Mouse (Mus musculus) MEL (cell line): ENCODE measurements around the gene Ceacam1. TPM values are rescaled to one million over a fixed set of nuclear protein-coding genes. Genes with fewer than 3 reads are reported as not detected.

ENCODE experiments used
- DNase-seq: peaks from one replicate; pipeline ENCODE4 v3.0.0; 2011; ENCODE audit warnings: low read depth, low spot score
- H3K27ac ChIP-seq: 2 replicates; pipeline ENCODE4 v1.5.1; 2012; ENCODE audit warnings: low read depth, mild to moderate bottlenecking, control low read depth, low read length, moderate library complexity; ENCODE audit not compliant: control insufficient read depth
- H3K27me3 ChIP-seq, 2 experiments: fragments of 150-350 bp in 1 of 2; sonication (generic) in 1 of 2; 2 replicates each; pipeline ENCODE4 v1.6.1; 2012; ENCODE audit warnings: low read length in 2 of 2, mild to moderate bottlenecking in 2 of 2, improper control_type of control experiment in 1 of 2, moderate library complexity in 1 of 2; ENCODE audit not compliant: insufficient read depth in 2 of 2, control insufficient read depth in 1 of 2
- H3K36me3 ChIP-seq, 2 experiments: 2 replicates each; pipeline ENCODE4 v1.6.1; 2012 to 2014; ENCODE audit warnings: low read length in 2 of 2, improper control_type of control experiment in 1 of 2, inconsistent platforms in 1 of 2, mild to moderate bottlenecking in 1 of 2; ENCODE audit not compliant: insufficient read depth in 2 of 2, control insufficient read depth in 1 of 2
- H3K4me1 ChIP-seq, 2 experiments: fragments of 150-350 bp in 1 of 2; sonication (generic) in 1 of 2; 2 replicates each; pipeline ENCODE4 v1.6.1; 2012; ENCODE audit warnings: low read length in 2 of 2, improper control_type of control experiment in 1 of 2, mild to moderate bottlenecking in 1 of 2; ENCODE audit not compliant: insufficient read depth in 2 of 2, control insufficient read depth in 1 of 2
- H3K4me3 ChIP-seq, 2 experiments: fragments of 150-350 bp in 1 of 2; sonication (generic) in 1 of 2; 2 replicates each; pipeline ENCODE4 v1.5.1; 2012; ENCODE audit warnings: low read depth in 2 of 2, low read length in 2 of 2, mild to moderate bottlenecking in 2 of 2, moderate library complexity in 2 of 2, control low read depth in 1 of 2, improper control_type of control experiment in 1 of 2; ENCODE audit not compliant: control insufficient read depth in 1 of 2, insufficient read depth in 1 of 2
- H3K79me2 ChIP-seq: 2 replicates; pipeline ENCODE4 v1.6.1; 2012; ENCODE audit warnings: mild to moderate bottlenecking, low read length, moderate library complexity; ENCODE audit not compliant: control insufficient read depth, poor library complexity, insufficient read depth
- H3K9ac ChIP-seq: 2 replicates; pipeline ENCODE4 v1.6.1; 2012; ENCODE audit warnings: low read depth, mild to moderate bottlenecking, control low read depth, low read length, moderate library complexity; ENCODE audit not compliant: control insufficient read depth, poor library complexity, severe bottlenecking
- H3K9me3 ChIP-seq: fragments of 150-350 bp; sonication (generic); replicated peaks from 2 replicates; pipeline ENCODE4 v1.6.1; 2012; ENCODE audit warnings: mild to moderate bottlenecking, low read length, improper control_type of control experiment, moderate library complexity; ENCODE audit not compliant: insufficient read depth
- CHD1 ChIP-seq: IDR thresholded peaks from 2 replicates; pipeline ENCODE4 v1.6.1; 2012; ENCODE audit warnings: low read depth, mild to moderate bottlenecking, inconsistent platforms, low read length, improper control_type of control experiment
- CTCF ChIP-seq, 3 experiments: IDR thresholded peaks in 2 of 3; conservative IDR thresholded peaks in 1 of 3; 2 replicates each; pipeline ENCODE4 v1.5.1; 2011 to 2012; ENCODE audit warnings: low read length in 3 of 3, low read depth in 2 of 3, mild to moderate bottlenecking in 2 of 3, improper control_type of control experiment in 1 of 3, inconsistent platforms in 1 of 3, mixed read lengths in 1 of 3, moderate library complexity in 1 of 3; ENCODE audit not compliant: control insufficient read depth in 1 of 3, insufficient read depth in 1 of 3, poor library complexity in 1 of 3, severe bottlenecking in 1 of 3
- ETS1 ChIP-seq: IDR thresholded peaks from 2 replicates; pipeline ENCODE4 v1.6.1; 2012; ENCODE audit warnings: low read depth, mild to moderate bottlenecking, inconsistent platforms, low read length, improper control_type of control experiment, moderate library complexity
- GATA1 ChIP-seq: IDR thresholded peaks from 2 replicates; pipeline ENCODE4 v1.6.1; 2011; ENCODE audit warnings: low read depth, low read length, improper control_type of control experiment
- JUND ChIP-seq: IDR thresholded peaks from 2 replicates; pipeline ENCODE4 v1.6.1; 2011; ENCODE audit warnings: low read depth, mild to moderate bottlenecking, improper control_type of control experiment, low read length
- MAX ChIP-seq: IDR thresholded peaks from 2 replicates; pipeline ENCODE4 v1.6.1; 2011; ENCODE audit warnings: low read length, improper control_type of control experiment
- MXI1 ChIP-seq: IDR thresholded peaks from 2 replicates; pipeline ENCODE4 v1.6.1; 2011; ENCODE audit warnings: mild to moderate bottlenecking, low read depth, low read length, improper control_type of control experiment
- MYB ChIP-seq: IDR thresholded peaks from 2 replicates; pipeline ENCODE4 v1.6.1; 2011; ENCODE audit warnings: mild to moderate bottlenecking, low read depth, low read length, improper control_type of control experiment
- MYC ChIP-seq: IDR thresholded peaks from 2 replicates; pipeline ENCODE4 v1.6.1; 2011; ENCODE audit warnings: low read depth, mild to moderate bottlenecking, low read length, improper control_type of control experiment, moderate library complexity
- NELFE ChIP-seq: IDR thresholded peaks from 2 replicates; pipeline ENCODE4 v1.6.1; 2011; ENCODE audit warnings: low read depth, low read length, improper control_type of control experiment
- NRF1 ChIP-seq: IDR thresholded peaks from 2 replicates; pipeline ENCODE4 v1.6.1; 2014; ENCODE audit warnings: low read depth, mild to moderate bottlenecking, inconsistent platforms, low read length, improper control_type of control experiment, moderate library complexity; ENCODE audit not compliant: poor library complexity, insufficient read depth, severe bottlenecking
- POLR2AphosphoS5 ChIP-seq: IDR thresholded peaks from 2 replicates; pipeline ENCODE4 v1.6.1; 2012; ENCODE audit warnings: low read depth, borderline replicate concordance, mild to moderate bottlenecking, inconsistent platforms, low read length, moderate library complexity, mixed read lengths
- RAD21 ChIP-seq: IDR thresholded peaks from 2 replicates; pipeline ENCODE4 v1.6.1; 2011; ENCODE audit warnings: mild to moderate bottlenecking, low read depth, low read length, improper control_type of control experiment
- TBP ChIP-seq: IDR thresholded peaks from 2 replicates; pipeline ENCODE4 v1.8.0; 2011; ENCODE audit warnings: low read depth, low read length, improper control_type of control experiment
- TCF12 ChIP-seq: IDR thresholded peaks from 2 replicates; pipeline ENCODE4 v1.6.1; 2014; ENCODE audit warnings: low read depth, mild to moderate bottlenecking, inconsistent platforms, low read length, improper control_type of control experiment, moderate library complexity
- USF1 ChIP-seq: IDR thresholded peaks from 2 replicates; pipeline ENCODE4 v1.6.1; 2014; ENCODE audit warnings: low read depth, mild to moderate bottlenecking, inconsistent platforms, low read length, improper control_type of control experiment, moderate library complexity
- USF2 ChIP-seq, 2 experiments: IDR thresholded peaks; 2 replicates each; pipeline ENCODE4 v1.6.1; 2011 to 2012; ENCODE audit warnings: improper control_type of control experiment in 2 of 2, low read length in 2 of 2, borderline replicate concordance in 1 of 2, inconsistent platforms in 1 of 2, low read depth in 1 of 2, mild to moderate bottlenecking in 1 of 2; ENCODE audit not compliant: insufficient read depth in 1 of 2
- ZC3H11A ChIP-seq: IDR thresholded peaks from 2 replicates; pipeline ENCODE4 v1.6.1; 2012; ENCODE audit warnings: low read depth, mild to moderate bottlenecking, inconsistent platforms, low read length, improper control_type of control experiment
- ZKSCAN1 ChIP-seq: IDR thresholded peaks from 2 replicates; pipeline ENCODE4 v1.6.1; 2012; ENCODE audit warnings: low read depth, mild to moderate bottlenecking, inconsistent platforms, low read length, improper control_type of control experiment, moderate library complexity
- ZMIZ1 ChIP-seq: IDR thresholded peaks from 2 replicates; pipeline ENCODE4 v1.6.1; 2012; ENCODE audit warnings: low read depth, mild to moderate bottlenecking, inconsistent platforms, low read length, improper control_type of control experiment, moderate library complexity
- polyA plus RNA-seq, 2 experiments: library from polyadenylated mRNA; stranded (reverse) in 1 of 2; unstranded in 1 of 2; fragments of >175 nt in 1 of 2; fragments of >200 nt in 1 of 2; gene quantifications; 2 replicates each; pipeline versions ENCODE4 v1.2.1 to v1.2.4; 2012; ENCODE audit warnings: low replicate concordance in 2 of 2, low read depth in 1 of 2; ENCODE audit not compliant: insufficient read length in 2 of 2, insufficient read depth in 1 of 2, missing spikeins in 1 of 2
- total RNA-seq: library from RNA; depleted of rRNA; stranded (reverse); fragments of 300-350 nt; gene quantifications from 2 replicates; pipeline ENCODE4 v1.2.3, GENCODE M21; 2012

Gene Ceacam1
- total and polyA plus RNA-seq, 3 experiments = 0.27 to 1.5 TPM; not detected in 1

- no peaks in the 10 kb centered on the region for H3K9me3 ChIP-seq
- no peak overlapping the region for H3K9ac ChIP-seq
- H3K36me3 ChIP-seq = no peaks in the 10 kb centered on the region
- H3K27ac ChIP-seq = no peak overlapping the region
- H3K4me3 ChIP-seq = no peak overlapping the region
- TF ChIP-seq JUND (no peak), ETS1 (no peak), POLR2AphosphoS5 (no peak), NELFE (no peak), GATA1 (no peak), MYC (no peak), MYB (no peak), TBP (no peak), ZKSCAN1 (no peak), TCF12 (no peak), ZC3H11A (no peak), NRF1 (no peak)
- DNase-seq = no peak
- H3K79me2 ChIP-seq = no peaks in the 10 kb centered on the region
- H3K4me1 ChIP-seq = no peaks in the 10 kb centered on the region
- H3K27me3 ChIP-seq = no peaks in the 10 kb centered on the region
Observed at GRCm38 (mm10) chr7:25449913-25450890, 27.2 kb downstream of the Ceacam1 start.

GRCm38 (mm10) chr7:25440816-25441153 lies 36.6 kb downstream of the Ceacam1 start:
- Histone ChIP-seq H3K4me1 (no peaks in the 10 kb centered on the region), H3K27ac (no peak overlapping the region), H3K9me3 (no peaks in the 10 kb centered on the region), H3K36me3 (no peaks in the 10 kb centered on the region), H3K27me3 (no peaks in the 10 kb centered on the region), H3K4me3 (no peak overlapping the region), H3K9ac (no peak overlapping the region), H3K79me2 (no peaks in the 10 kb centered on the region)
- no peak for DNase-seq
- TF ChIP-seq USF1 (no peak), ETS1 (no peak), CTCF (IDR thresholded peaks at IDR 0.05 in 2 of 3, conservative IDR thresholded peaks at IDR 0.05 in 1 of 3; ENCODE audit: control insufficient read depth in 1 of 3, insufficient read depth in 1 of 3, low read depth in 2 of 3, low read length in 3 of 3, poor library complexity in 1 of 3, severe bottlenecking in 1 of 3) (no peak), USF2 (IDR thresholded peaks at IDR 0.05; ENCODE audit: borderline replicate concordance in 1 of 2, insufficient read depth in 1 of 2, low read depth in 1 of 2, low read length in 2 of 2) (no peak), NRF1 (no peak), CHD1 (no peak), ZC3H11A (no peak), ZMIZ1 (no peak), POLR2AphosphoS5 (no peak), RAD21 (no peak), MXI1 (no peak), MAX (no peak)
